Mouse (Mus musculus) C2C12 (cell line): ENCODE results near the gene Ahdc1.

Experiments used
- CTCF ChIP-seq: IDR thresholded peaks from one replicate; pipeline ENCODE4 v1.5.1; 2011; ENCODE audit not compliant: control insufficient read depth, insufficient read depth, insufficient read length
- MAX ChIP-seq: IDR thresholded peaks from one replicate; pipeline ENCODE4 v1.6.1; 2011; ENCODE audit warnings: mild to moderate bottlenecking, control low read depth
- MYOG ChIP-seq: IDR thresholded peaks from one replicate; pipeline ENCODE4 v1.6.1; 2011; ENCODE audit not compliant: control insufficient read depth, insufficient read length; ENCODE audit errors: extremely low read depth
- USF1 ChIP-seq: IDR thresholded peaks from one replicate; pipeline ENCODE4 v1.6.1; 2011; ENCODE audit warnings: low read depth, mild to moderate bottlenecking, control low read depth, moderate library complexity

DNA sequence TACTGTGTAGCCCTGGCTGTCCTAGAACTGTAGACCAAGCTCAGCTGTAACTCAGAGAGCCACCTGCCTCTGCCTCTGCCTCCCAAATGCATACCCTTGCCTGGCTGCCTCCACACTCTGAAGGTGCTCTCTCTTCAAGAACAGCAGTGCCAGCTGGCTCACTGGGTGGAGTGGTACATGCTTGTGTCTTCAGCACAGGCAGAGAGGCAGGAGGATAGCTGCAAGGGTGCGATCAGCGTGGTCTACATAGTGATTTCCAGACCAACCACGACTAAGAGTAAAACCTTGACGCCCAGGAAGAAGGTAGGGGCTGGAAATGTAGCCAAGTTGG is 47.0 kb downstream of the Ahdc1 start:
- no peak for TF ChIP-seq CTCF
- no peak for TF ChIP-seq MYOG
- TF ChIP-seq USF1 = no peak
- no peak for TF ChIP-seq MAX
